Mouse (Mus musculus) ovary, postnatal 10 days (tissue): Measurements from ENCODE around the gene Oser1.
"Not testable (repeated sequence)": the region's sequence is repeated elsewhere in the genome, so short reads cannot be mapped to it uniquely, and the experiment has no call there.

Experiments used
- DNase-seq: peaks from one replicate; pipeline ENCODE4 v3.0.0; 2022; ENCODE audit warnings: low spot score

Gene Oser1

DNA sequence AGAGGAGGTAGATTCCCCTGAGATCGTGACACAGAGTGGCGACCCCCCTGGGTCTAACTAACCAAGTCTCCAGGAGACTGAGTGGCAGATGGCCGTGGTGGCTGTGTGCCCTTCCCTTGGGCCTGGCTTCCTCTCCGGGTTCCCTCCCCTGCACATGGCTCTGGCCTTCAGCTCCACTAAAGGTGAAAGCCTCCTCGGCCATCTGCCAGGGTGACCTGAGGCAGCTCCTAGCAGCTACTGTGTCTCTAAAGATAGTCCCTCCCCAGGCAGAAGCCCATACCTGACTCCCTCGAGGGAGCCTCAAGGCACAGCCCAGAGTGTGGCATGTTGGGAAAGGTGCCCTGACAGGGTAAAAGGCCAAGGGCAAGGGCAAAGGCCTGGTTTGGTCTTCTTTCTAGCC is 19.0 kb upstream of the Oser1 start:
- no peak for DNase-seq

- no peak for DNase-seq
These were observed 15.0 kb upstream of the Oser1 start for GRCm38 (mm10) chr2:163439488-163439887.

GRCm38 (mm10) chr2:163438619-163439451 is 14.3 kb upstream of the Oser1 start:
- peak; percentile 43 for DNase-seq

- no peak for DNase-seq
These were observed 13.7 kb upstream of the Oser1 start, which contains the start of gene Gdap1l1 for GRCm38 (mm10) chr2:163438246-163438618. Gene Gdap1l1 (plus strand): TSS chr2:163438476.

DNA sequence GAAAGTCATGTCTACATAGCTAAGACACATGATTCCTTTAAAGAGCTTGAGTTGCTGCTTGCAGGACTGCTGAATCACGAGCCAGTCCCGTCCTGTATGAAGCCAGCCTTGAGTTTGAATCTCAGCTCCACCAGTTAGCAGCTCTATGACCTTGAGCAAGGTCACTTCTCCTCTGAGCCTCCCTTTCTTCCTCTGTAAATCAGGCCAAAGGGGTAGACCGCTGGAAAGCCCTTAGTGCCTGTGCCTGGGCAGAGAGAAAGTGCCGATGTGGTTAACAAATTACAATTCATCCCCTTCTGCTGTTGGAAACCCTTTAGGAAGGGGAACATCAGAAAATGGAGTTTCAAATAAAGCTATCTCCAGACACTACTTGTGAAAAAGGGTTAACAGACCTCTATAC is 13.3 kb upstream of the Oser1 start:
- no peak for DNase-seq

GRCm38 (mm10) chr2:163433971-163434370 is 9.5 kb upstream of the Oser1 start:
- DNase-seq, result no peak

DNA sequence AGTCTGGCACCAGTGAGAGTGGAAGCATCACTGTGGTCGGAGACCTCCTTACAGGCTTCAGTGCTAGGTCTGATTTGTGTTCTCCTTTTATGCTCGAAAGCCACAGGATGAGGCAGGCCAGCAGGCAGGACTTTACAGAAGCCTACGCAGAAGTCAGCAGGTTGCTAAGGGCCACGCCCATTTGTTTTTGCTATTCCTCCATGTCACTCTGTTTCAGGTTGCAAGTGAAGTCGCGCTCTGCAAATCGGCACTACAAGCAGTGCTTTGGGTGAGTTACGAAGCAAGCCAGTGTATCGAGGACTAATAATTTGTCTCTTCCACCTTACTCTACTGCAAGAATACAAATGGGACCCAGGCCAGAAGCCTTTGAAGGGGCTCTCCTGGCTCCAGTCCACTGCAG is 6.8 kb upstream of the Oser1 start:
- DNase-seq, result no peak

DNA sequence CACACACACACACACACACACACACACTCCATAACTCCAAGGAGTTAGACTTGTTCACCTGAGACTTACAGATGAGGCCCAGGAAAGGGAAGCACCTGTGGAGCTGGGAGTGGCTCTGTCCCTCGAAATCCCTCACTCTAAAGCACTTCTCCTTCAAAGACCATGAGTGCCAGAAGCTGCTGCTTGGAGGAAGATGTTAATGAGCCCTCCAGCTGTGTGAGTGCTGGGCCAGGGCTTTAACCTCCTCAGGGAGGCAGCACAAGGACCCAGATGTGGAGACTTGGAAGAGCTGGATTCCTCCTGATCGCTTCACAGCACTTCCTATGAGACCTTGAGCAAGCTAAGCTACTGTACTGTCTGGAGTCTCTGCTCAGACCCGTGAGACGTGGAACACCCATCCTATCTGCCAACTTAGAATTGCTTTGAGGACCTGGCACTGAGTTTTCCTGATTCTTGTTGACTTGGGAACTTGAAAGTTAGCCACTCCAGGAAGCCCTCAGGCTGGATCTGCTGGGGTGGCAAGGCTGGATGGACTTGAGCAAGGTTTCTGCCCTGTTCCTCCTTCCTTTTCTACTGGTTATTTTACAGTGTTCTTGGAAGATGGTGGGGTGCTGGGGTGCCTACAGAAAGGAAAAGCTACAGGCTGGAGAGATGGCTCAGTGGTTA is 4.0 kb upstream of the Oser1 start:
- DNase-seq, result no peak

DNA sequence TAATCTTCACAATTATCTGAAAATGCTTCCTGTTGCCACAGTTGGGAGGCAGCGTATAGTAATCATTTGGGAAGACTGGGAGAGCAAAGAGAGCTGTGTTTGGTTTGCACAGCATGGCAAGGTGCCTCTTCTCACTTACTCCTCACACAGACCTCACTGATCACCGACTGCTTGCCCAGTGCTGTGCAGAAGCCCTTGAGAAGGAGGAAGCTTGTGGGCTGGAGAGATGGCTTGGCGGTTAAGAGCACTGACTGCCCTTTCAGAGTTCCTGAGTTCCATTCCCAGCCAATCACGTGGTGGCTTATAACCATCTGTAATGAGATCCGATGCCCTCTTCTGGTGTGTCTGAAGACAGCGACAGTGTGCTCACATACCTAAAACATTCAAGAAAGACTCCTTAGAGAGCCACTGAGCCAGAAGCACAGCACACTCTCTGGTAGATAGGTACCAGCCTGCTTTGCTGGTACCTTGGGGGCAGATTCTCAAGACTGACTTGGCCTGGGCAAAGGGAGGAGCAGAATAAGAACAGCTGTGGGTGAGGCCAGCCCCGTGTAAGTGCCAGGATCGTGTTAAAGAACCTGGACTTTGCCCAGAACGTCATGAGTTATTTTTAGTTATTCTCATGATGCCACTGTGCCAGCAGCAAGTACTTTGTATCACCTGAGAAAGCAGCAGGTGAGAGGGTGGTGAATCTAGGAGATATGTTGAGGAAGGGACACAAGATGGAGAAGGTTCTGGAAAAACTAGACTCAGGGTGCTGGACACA is 1.4 kb downstream of the Oser1 start:
- no peak for DNase-seq

- DNase-seq, result no peak
These were observed 4.1 kb downstream of the Oser1 start for GRCm38 (mm10) chr2:163420366-163420886.

DNA sequence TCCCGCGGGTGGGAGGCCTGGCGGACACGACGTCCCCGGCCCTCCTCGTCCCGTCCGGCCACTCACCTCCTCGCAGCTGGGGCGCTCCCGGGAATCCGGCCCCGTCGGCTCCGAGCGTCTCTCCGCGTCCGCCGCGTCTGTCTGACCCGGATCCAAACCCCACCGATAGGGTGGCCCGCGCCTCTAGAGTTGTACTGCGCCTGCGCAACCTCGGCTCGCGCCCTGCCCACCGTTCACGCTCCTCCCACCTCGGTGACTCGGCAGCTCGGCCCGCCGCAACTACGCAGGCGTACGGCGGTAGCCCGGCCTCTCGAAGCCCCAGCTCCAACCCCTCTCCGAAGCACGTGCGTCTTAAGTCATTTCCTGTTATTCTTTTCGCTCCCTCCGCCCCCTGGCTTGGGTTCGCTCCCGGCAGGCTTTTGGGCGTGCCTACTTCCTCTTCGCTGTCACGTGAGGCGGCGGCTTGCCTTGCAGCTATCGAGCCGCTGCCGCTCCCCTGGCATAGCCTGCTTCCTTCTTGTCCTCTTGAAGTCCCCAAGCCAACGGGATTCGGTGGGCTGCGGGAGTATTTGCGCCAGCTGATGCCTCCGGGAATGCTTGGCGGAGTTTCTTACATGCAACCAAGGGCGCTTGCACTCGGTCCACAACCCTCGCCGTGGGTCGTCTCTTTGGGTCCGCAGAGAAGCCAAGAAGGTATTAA is 5.0 kb downstream of the Oser1 start:
- peak; percentile 96 for DNase-seq

DNA sequence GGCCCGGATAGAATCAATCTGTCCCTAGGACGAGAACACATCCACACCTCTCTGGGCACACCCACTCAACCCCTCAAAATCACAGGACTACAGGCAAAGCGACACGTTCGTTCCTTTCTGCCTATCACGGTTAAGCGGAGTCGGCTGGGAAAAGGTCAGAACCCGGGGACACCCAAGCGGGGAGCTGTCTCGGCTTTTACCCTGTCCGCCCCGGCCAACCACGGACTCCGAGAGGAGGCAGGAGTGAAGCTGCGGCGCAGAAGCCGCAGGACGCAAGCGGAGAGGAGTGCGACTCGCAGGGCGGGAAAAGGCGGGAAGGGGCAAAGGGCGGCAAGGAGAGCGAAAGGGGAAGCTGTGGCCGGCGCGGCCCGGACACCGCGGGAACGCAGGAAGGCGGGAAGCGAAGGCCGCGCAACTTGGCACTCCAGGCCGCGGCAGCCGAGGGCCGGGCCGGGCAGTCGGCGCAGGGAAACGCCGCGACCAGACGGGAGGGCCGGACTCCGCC is 5.6 kb downstream of the Oser1 start:
- DNase-seq, result no peak

DNA sequence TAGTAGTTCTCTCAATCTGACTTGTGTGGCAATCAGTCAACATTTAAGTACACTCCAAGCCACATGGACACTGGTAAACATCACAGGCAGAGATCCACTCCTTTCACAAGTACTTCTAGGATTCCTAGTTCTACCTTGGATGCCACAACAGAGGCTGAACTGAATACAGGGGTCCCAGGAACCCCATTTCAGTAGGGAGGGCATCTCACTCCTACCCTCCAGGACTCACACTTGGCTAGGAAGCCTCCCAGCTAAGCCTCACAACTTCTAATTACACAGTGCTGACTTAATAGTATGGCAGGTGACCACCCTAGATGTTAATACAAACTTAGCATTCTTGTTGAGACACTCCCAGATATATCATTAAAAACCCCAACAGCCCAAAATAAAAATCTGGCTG is 6.7 kb downstream of the Oser1 start:
- no peak for DNase-seq

- DNase-seq, result no peak
These were observed 7.5 kb downstream of the Oser1 start for GRCm38 (mm10) chr2:163417026-163417425.

- no peak for DNase-seq
These were observed 11.5 kb downstream of the Oser1 start for GRCm38 (mm10) chr2:163412846-163413590.

DNA sequence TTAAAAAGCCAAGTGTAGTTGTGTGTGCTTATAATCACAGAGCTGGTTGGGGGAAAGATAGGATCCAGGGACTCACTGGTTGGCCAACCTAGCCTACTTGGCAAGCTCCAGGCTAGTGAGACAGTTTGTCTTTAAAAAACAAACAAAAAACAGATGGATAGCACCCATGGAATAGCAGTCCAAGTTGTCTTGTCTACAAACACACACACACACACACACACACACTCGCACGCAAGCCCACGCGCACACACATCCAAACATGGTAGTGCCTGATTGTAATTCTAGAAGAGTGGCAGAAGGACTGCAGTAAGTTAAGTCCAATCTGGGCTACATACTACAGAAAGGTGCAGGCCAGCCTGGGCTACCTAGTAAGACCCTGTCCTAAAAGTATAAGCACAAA is 12.1 kb downstream of the Oser1 start:
- DNase-seq, result no peak

DNA sequence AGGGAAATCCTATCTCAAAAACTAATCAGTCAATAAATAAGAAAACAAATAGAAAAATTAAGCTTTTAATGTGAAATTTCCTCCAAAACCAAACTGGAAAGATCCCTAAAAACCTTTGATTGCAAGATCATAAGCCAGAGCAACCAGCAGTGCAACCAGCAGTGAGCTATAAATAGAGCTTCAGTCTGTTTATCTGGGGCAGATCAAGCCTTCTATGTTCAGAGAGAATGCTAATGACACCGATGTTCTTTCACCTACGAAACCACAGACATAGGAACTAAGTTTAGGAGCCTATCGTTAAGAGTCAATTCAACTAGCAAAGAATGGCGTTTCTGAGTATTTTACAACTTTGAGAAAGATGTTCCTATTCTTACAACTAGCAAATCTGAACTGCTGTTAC is 12.7 kb downstream of the Oser1 start:
- no peak for DNase-seq

- DNase-seq, result not testable (repeated sequence)
These were observed 13.2 kb downstream of the Oser1 start for GRCm38 (mm10) chr2:163411344-163411743.

DNA sequence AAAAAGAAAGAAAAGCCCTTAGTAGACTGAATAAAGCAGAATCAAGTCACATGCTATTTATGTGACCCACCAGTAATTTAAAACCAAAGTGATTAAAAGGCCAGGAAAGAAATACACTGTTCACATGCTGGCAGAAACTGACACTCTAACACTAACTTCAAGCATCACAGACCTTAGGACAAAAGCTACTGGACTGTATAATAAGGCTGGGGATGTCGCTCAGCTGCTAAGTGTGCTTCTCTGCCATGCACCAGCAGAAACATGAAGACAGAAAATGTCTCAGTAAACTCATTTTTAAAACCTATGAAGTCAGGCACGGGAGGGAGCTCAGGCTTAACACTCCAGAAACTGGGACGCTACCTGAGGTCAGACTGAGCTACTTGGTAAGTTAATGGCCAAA is 14.3 kb downstream of the Oser1 start:
- DNase-seq, result no peak

DNA sequence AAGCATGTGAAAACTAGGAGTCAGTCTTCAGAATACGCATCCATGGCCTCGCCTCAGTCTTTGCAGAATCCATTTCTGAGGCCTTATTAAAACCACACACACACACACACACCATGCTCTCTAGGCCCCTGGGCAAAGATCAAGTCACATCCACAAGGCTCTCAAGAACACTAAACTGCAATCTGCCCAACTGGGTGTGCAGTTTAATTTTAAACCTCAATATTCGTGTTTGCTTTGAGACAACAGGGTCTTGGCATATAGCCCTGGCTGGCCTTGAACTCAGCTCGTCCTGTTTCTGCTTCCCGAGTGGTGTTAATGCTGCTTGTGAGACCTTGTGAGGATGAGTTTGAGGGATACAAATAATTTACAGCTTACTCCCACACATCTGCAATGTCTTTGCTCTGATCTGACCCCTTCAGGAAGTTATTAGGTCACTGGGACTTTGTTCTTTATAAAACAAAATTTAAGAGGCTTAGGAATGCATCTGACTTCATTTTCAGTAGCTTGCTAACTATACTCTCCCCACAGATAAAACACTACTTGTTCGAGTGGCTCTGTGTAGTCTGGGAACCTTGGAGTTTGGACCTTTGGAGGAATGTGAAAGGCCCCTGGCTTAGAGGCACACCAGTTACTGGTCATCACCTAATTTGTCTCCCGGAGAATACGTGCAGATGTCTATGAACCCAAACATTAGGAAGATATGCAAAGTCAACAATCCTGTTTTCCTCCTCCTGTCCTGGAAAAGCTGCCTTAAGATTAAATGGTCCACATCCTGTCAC is 20.3 kb downstream of the Oser1 start:
- no peak for DNase-seq
